Mouse (Mus musculus) midbrain, embryonic 12.5 days (tissue): Measurements from ENCODE around the gene Gm8857. TPM values are rescaled to one million over a fixed set of nuclear protein-coding genes. Genes with fewer than 3 reads are reported as not detected.
"Not testable (repeated sequence)": the region's sequence is repeated elsewhere in the genome, so short reads cannot be mapped to it uniquely, and the experiment has no call there.

Experiments used
- ATAC-seq: fragments of 200-750 bp; cut with Nextera tagmentation; 2 replicates; pipeline ENCODE4 v1.8.0; 2017; ENCODE audit warnings: low read depth, moderate TSS enrichment, moderate library complexity; ENCODE audit not compliant: low FRiP score
- H3K27ac ChIP-seq: fragments of 300-500 bp; sonication (generic); replicated peaks from 2 replicates; pipeline ENCODE4 v1.5.1; 2016; ENCODE audit warnings: mild to moderate bottlenecking
- H3K27me3 ChIP-seq: fragments of 300-500 bp; sonication (generic); 2 replicates; pipeline ENCODE4 v1.6.1; 2016; ENCODE audit warnings: mild to moderate bottlenecking
- H3K36me3 ChIP-seq: fragments of 300-500 bp; sonication (generic); 2 replicates; pipeline ENCODE4 v1.6.1; 2016
- H3K4me1 ChIP-seq: fragments of 300-500 bp; sonication (generic); 2 replicates; pipeline ENCODE4 v1.6.1; 2016
- H3K4me2 ChIP-seq: fragments of 300-500 bp; sonication (generic); replicated peaks from 2 replicates; pipeline ENCODE4 v1.6.1; 2016; ENCODE audit warnings: mild to moderate bottlenecking, moderate library complexity
- H3K4me3 ChIP-seq: fragments of 300-500 bp; sonication (generic); 2 replicates; pipeline ENCODE4 v1.5.1; 2016; ENCODE audit warnings: mild to moderate bottlenecking
- H3K9ac ChIP-seq: fragments of 300-500 bp; sonication (generic); replicated peaks from 2 replicates; pipeline ENCODE4 v1.6.1; 2016; ENCODE audit warnings: mild to moderate bottlenecking, moderate library complexity
- H3K9me3 ChIP-seq: fragments of 300-500 bp; sonication (generic); 2 replicates; pipeline ENCODE4 v1.6.1; 2016; ENCODE audit warnings: mild to moderate bottlenecking
- WGBS: fragments of 180-500 bp; shearing (Covaris S2); methylation state at CpG from one replicate; pipeline ENCODE4 v1.1.7; 2016; 5-methylcytosine and 5-hydroxymethylcytosine counted together
- polyA plus RNA-seq: library from polyadenylated mRNA; unstranded; fragments of >200 nt; fragmentation: Nextera tagmentation; extraction: Ambion mirVana; gene quantifications from 2 replicates; pipeline ENCODE4 v1.2.1, GENCODE M21; 2016

Gene Gm8857
- not detected in 2 replicates for polyA plus RNA-seq

- not testable (repeated sequence) for H3K36me3 ChIP-seq, H3K9me3 ChIP-seq, H3K4me2 ChIP-seq, H3K9ac ChIP-seq, H3K27me3 ChIP-seq, H3K4me3 ChIP-seq, H3K27ac ChIP-seq, ATAC-seq, H3K4me1 ChIP-seq
- 73% methylated on average over 3 of the region's 3 CpGs for WGBS
Measured at GRCm38 (mm10) chr5:10947505-10947904, at the start of gene Gm8857, which contains the start of gene Gm8871. Gm8857 (plus strand) TSS chr5:10947807. Gm8871 (plus strand) TSS chr5:10947805.

GRCm38 (mm10) chr5:10953512-10953911, 5.9 kb downstream of the Gm8857 start:
- H3K4me2 ChIP-seq, H3K4me1 ChIP-seq: not testable (repeated sequence)

GRCm38 (mm10) chr5:10958057-10958456, 10.4 kb downstream of the Gm8857 start:
- not testable (repeated sequence) for H3K36me3 ChIP-seq, H3K4me1 ChIP-seq, H3K9ac ChIP-seq, ATAC-seq, H3K4me2 ChIP-seq, H3K4me3 ChIP-seq, H3K9me3 ChIP-seq, H3K27ac ChIP-seq, H3K27me3 ChIP-seq
- WGBS = 84% methylated on average over 6 of the region's 8 CpGs

More at GRCm38 (mm10) chr5:10953512-10953911, 5.9 kb downstream of the Gm8857 start:
- H3K9me3 ChIP-seq, H3K4me3 ChIP-seq, H3K9ac ChIP-seq, H3K27me3 ChIP-seq, ATAC-seq, H3K36me3 ChIP-seq, H3K27ac ChIP-seq: not testable (repeated sequence)
- 79% methylated on average over 2 of the region's 2 CpGs for WGBS

Other genes starting within 250 kb of the Gm8857 start
- gene Gm8871, start within 50 bp of the Gm8857 start, polyA plus RNA-seq = not detected in 2 replicates
- not detected in 2 replicates for gene Gm8879, start 179.8 kb downstream of the Gm8857 start, polyA plus RNA-seq
- not detected in 2 replicates for gene Gm5861, start 235.3 kb downstream of the Gm8857 start, polyA plus RNA-seq